Mouse (Mus musculus) C2C12 (cell line): ENCODE data around the gene Slc25a1. TPM values are rescaled to one million over a fixed set of nuclear protein-coding genes. Genes with fewer than 3 reads are reported as not detected.

Experiments
- H3K27me3 ChIP-seq: one replicate; pipeline ENCODE4 v1.6.1; 2011; ENCODE audit not compliant: control insufficient read depth, insufficient read depth, insufficient read length
- H3K36me3 ChIP-seq: one replicate; pipeline ENCODE4 v1.6.1; 2011; ENCODE audit not compliant: control insufficient read depth, insufficient read depth
- H3K4me3 ChIP-seq: one replicate; pipeline ENCODE4 v1.5.1; 2011; ENCODE audit warnings: mild to moderate bottlenecking, control low read depth; ENCODE audit not compliant: poor library complexity, insufficient read depth, severe bottlenecking
- H3K79me2 ChIP-seq: one replicate; pipeline ENCODE4 v1.6.1; 2011; ENCODE audit not compliant: control insufficient read depth, insufficient read depth
- H3K79me3 ChIP-seq: one replicate; pipeline ENCODE4 v1.6.1; 2011; ENCODE audit warnings: low read depth, control low read depth
- H3ac ChIP-seq: one replicate; pipeline ENCODE3; 2011; ENCODE audit warnings: low read depth; ENCODE audit not compliant: control insufficient read depth, insufficient read length
- CEBPB ChIP-seq: IDR thresholded peaks from one replicate; pipeline ENCODE4 v1.6.1; 2011; ENCODE audit warnings: low read depth, mild to moderate bottlenecking, control low read depth, moderate library complexity
- CTCF ChIP-seq: IDR thresholded peaks from one replicate; pipeline ENCODE4 v1.5.1; 2011; ENCODE audit not compliant: control insufficient read depth, insufficient read depth, insufficient read length
- FOSL1 ChIP-seq: IDR thresholded peaks from one replicate; pipeline ENCODE4 v1.8.0; 2011; ENCODE audit warnings: mild to moderate bottlenecking, low read length; ENCODE audit not compliant: poor library complexity, insufficient read depth, severe bottlenecking
- MAX ChIP-seq: IDR thresholded peaks from one replicate; pipeline ENCODE4 v1.6.1; 2011; ENCODE audit warnings: mild to moderate bottlenecking, control low read depth
- MYOD1 ChIP-seq: IDR thresholded peaks from one replicate; pipeline ENCODE4 v1.6.1; 2011; ENCODE audit warnings: low read depth; ENCODE audit not compliant: control insufficient read depth, insufficient read length
- MYOG ChIP-seq: IDR thresholded peaks from one replicate; pipeline ENCODE4 v1.6.1; 2011; ENCODE audit not compliant: control insufficient read depth, insufficient read length; ENCODE audit errors: extremely low read depth
- USF1 ChIP-seq: IDR thresholded peaks from one replicate; pipeline ENCODE4 v1.6.1; 2011; ENCODE audit warnings: low read depth, mild to moderate bottlenecking, control low read depth, moderate library complexity
- polyA plus RNA-seq: library from polyadenylated mRNA; unstranded; fragments of >200 nt; fragmentation: generic; extraction: Trizol; gene quantifications from one replicate; pipeline ENCODE4 v1.2.1, GENCODE M21; 2012; ENCODE audit warnings: missing spikeins

Slc25a1 gene
- polyA plus RNA-seq, 1 experiment: 57.3 TPM

GRCm38 (mm10) chr16:17929211-17929610 lies 1.2 kb upstream of the Slc25a1 start:
- Histone ChIP-seq H3K79me2 (no peaks in the 10 kb centered on the region), H3ac (no peak overlapping the region), H3K79me3 (no peaks in the 10 kb centered on the region), H3K4me3 (no peak overlapping the region), H3K36me3 (peaks cover 8% of the 10 kb centered on the region), H3K27me3 (peaks cover 25% of the 10 kb centered on the region)
- TF ChIP-seq FOSL1 (no peak), MYOD1 (no peak), CEBPB (no peak), MYOG (no peak), CTCF (no peak), USF1 (no peak)

- no peak overlapping the region for H3ac ChIP-seq
- H3K4me3 ChIP-seq: peak overlapping the region; percentile 66
- TF ChIP-seq USF1: no peak
- TF ChIP-seq CEBPB: peak; percentile 18
- no peaks in the 10 kb centered on the region for H3K79me3 ChIP-seq
- no peaks in the 10 kb centered on the region for H3K79me2 ChIP-seq
- H3K36me3 ChIP-seq: peaks cover 8% of the 10 kb centered on the region
- peaks cover 20% of the 10 kb centered on the region for H3K27me3 ChIP-seq
Measured at GRCm38 (mm10) chr16:17928627-17929104, 647 bp upstream of the Slc25a1 start.

GRCm38 (mm10) chr16:17927351-17928082 lies 502 bp downstream of the Slc25a1 start:
- Histone ChIP-seq H3K27me3 (peaks cover 12% of the 10 kb centered on the region), H3K4me3 (peak overlapping the region; percentile 66), H3K36me3 (peaks cover 8% of the 10 kb centered on the region), H3ac (peak overlapping the region; percentile 59), H3K79me2 (peaks cover 2% of the 10 kb centered on the region), H3K79me3 (peaks cover 2% of the 10 kb centered on the region)
- TF ChIP-seq USF1 (no peak), MAX (no peak), CTCF (no peak), MYOG (no peak), CEBPB (no peak), FOSL1 (no peak), MYOD1 (no peak)

- H3K27me3 ChIP-seq: no peaks in the 10 kb centered on the region
- peak overlapping the region; percentile 70 for H3ac ChIP-seq
- H3K4me3 ChIP-seq: peak overlapping the region; percentile 77
- H3K79me3 ChIP-seq: peaks cover 6% of the 10 kb centered on the region
- TF ChIP-seq CEBPB (no peak), USF1 (no peak), CTCF (no peak), MAX (no peak), MYOD1 (no peak), FOSL1 (no peak), MYOG (no peak)
- H3K79me2 ChIP-seq: peaks cover 8% of the 10 kb centered on the region
- H3K36me3 ChIP-seq: peaks cover 8% of the 10 kb centered on the region
Measured at GRCm38 (mm10) chr16:17922163-17922538, 5.9 kb downstream of the Slc25a1 start.

- TF ChIP-seq CEBPB: no peak
- TF ChIP-seq FOSL1: no peak
- TF ChIP-seq CTCF: peak; percentile 26
- peak; percentile 1 for TF ChIP-seq USF1
- TF ChIP-seq MYOG: no peak
- TF ChIP-seq MYOD1: no peak
- H3ac ChIP-seq: peak overlapping the region; percentile 70
Measured at GRCm38 (mm10) chr16:17921325-17922162, 6.5 kb downstream of the Slc25a1 start.

More at GRCm38 (mm10) chr16:17921325-17922162, 6.5 kb downstream of the Slc25a1 start:
- Histone ChIP-seq H3K27me3 (peaks cover 4% of the 10 kb centered on the region), H3K4me3 (peak overlapping the region; percentile 77), H3K79me2 (peaks cover 8% of the 10 kb centered on the region), H3K79me3 (peaks cover 6% of the 10 kb centered on the region), H3K36me3 (peaks cover 8% of the 10 kb centered on the region)
